Mouse (Mus musculus) hindbrain, embryonic 10.5 days (tissue): ENCODE data around the gene Klhl29. TPM values are rescaled to one million over a fixed set of nuclear protein-coding genes. Genes with fewer than 3 reads are reported as not detected.

ENCODE experiments used
- DNase-seq: peaks from one replicate; pipeline ENCODE4 v3.0.0-alpha.2; 2017; ENCODE audit warnings: low spot score
- H3K27ac ChIP-seq: fragments of 300-500 bp; sonication (generic); 2 replicates; pipeline ENCODE4 v1.5.1; 2016; ENCODE audit warnings: mild to moderate bottlenecking, moderate library complexity
- H3K27me3 ChIP-seq: fragments of 300-500 bp; sonication (generic); 2 replicates; pipeline ENCODE4 v1.6.1; 2016; ENCODE audit warnings: mild to moderate bottlenecking; ENCODE audit not compliant: poor library complexity, insufficient read depth, severe bottlenecking
- H3K36me3 ChIP-seq: fragments of 300-500 bp; sonication (generic); 2 replicates; pipeline ENCODE4 v1.6.1; 2016; ENCODE audit warnings: mild to moderate bottlenecking, moderate library complexity
- H3K4me1 ChIP-seq: fragments of 300-500 bp; sonication (generic); replicated peaks from 2 replicates; pipeline ENCODE4 v1.6.1; 2016; ENCODE audit warnings: mild to moderate bottlenecking
- H3K4me3 ChIP-seq: fragments of 300-500 bp; sonication (generic); 2 replicates; pipeline ENCODE4 v1.5.1; 2016; ENCODE audit warnings: mild to moderate bottlenecking, moderate library complexity
- H3K9me3 ChIP-seq: fragments of 300-500 bp; sonication (generic); 2 replicates; pipeline ENCODE4 v1.6.1; 2016; ENCODE audit warnings: mild to moderate bottlenecking, moderate library complexity
- WGBS: fragments of 180-500 bp; shearing (Covaris S2); methylation state at CpG from one replicate; pipeline ENCODE4 v1.1.7; 2016; 5-methylcytosine and 5-hydroxymethylcytosine counted together
- polyA plus RNA-seq: library from polyadenylated mRNA; unstranded; fragments of >200 nt; fragmentation: Nextera tagmentation; extraction: Ambion mirVana; gene quantifications from 2 replicates; pipeline ENCODE4 v1.2.1, GENCODE M21; 2016

Gene Klhl29
- polyA plus RNA-seq, 1 experiment from 2014 or later = 1.8 TPM

- Histone ChIP-seq H3K36me3 (no peaks in the 10 kb centered on the region), H3K27me3 (no peaks in the 10 kb centered on the region), H3K9me3 (no peaks in the 10 kb centered on the region), H3K4me1 (no peaks in the 10 kb centered on the region), H3K4me3 (no peak overlapping the region), H3K27ac (no peak overlapping the region)
- 86% methylated on average over 5 of the region's 5 CpGs for WGBS
- no peak for DNase-seq
Observed at GRCm38 (mm10) chr12:5157931-5158481, 217.5 kb downstream of the Klhl29 start.

GRCm38 (mm10) chr12:5157021-5157681 lies 218.3 kb downstream of the Klhl29 start:
- no peak overlapping the region for H3K4me3 ChIP-seq
- 86% methylated on average over 6 of the region's 6 CpGs for WGBS
- no peaks in the 10 kb centered on the region for H3K9me3 ChIP-seq
- no peak overlapping the region for H3K27ac ChIP-seq
- 0 out of 2 replicates have a peak, but pooled peaks cover 2% of the 10 kb centered on the region for H3K4me1 ChIP-seq
- no peaks in the 10 kb centered on the region for H3K36me3 ChIP-seq
- DNase-seq = no peak
- no peaks in the 10 kb centered on the region for H3K27me3 ChIP-seq

DNA sequence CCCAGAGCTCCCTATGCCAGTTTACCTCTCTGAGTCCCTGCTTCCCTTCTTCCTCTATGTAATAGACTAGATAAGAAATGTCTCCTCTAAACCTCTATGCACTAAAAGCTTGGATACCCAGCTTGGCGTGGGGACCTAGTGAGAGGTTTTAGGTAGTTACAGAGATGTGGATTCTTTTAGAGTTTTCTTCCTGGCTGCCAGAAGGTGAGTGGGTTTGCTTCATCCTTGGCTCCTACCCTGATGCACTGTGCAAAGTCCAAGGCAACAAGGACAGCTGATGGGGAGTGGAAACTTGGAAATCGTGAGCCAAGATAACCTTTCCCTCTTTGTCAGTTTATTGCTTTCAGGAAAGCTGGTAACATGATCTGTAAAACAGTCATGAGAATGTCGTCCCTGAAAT lies 220.3 kb downstream of the Klhl29 start:
- WGBS = 85% methylated on average over 3 of the region's 3 CpGs
- Histone ChIP-seq H3K36me3 (no peaks in the 10 kb centered on the region), H3K4me1 (peaks cover 15% of the 10 kb centered on the region), H3K9me3 (no peaks in the 10 kb centered on the region), H3K27ac (no peak overlapping the region), H3K27me3 (no peaks in the 10 kb centered on the region), H3K4me3 (no peak overlapping the region)
- no peak for DNase-seq

DNA sequence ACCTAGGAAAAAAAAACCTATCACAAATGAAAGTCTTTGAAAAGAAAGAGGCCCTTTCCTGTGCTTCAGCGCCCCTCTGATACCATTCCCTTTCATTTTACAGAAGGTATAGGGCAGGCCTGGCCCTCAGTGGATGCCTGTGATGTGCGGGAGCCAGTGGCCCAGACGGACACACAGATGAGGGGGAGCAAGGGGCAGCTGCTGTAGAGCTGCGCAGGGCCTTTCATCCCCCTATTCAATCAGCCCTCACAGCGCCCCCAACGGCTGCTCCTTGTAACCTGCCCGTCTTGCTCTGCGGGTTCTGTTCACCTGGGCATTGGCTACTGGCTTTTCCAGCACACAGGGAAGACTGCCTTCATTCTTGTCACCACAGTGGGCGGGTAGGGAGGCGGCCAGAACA lies 223.6 kb downstream of the Klhl29 start:
- DNase-seq = peak; percentile 44
- Histone ChIP-seq H3K36me3 (no peaks in the 10 kb centered on the region), H3K27me3 (no peaks in the 10 kb centered on the region), H3K4me1 (peaks cover 15% of the 10 kb centered on the region), H3K4me3 (no peak overlapping the region), H3K27ac (no peak overlapping the region), H3K9me3 (no peaks in the 10 kb centered on the region)
- 15% methylated on average over 10 of the region's 10 CpGs for WGBS

- WGBS = 83% methylated on average over 5 of the region's 5 CpGs
- Histone ChIP-seq H3K4me3 (no peak overlapping the region), H3K27ac (no peak overlapping the region), H3K27me3 (no peaks in the 10 kb centered on the region), H3K36me3 (no peaks in the 10 kb centered on the region), H3K4me1 (peaks cover 39% of the 10 kb centered on the region), H3K9me3 (no peaks in the 10 kb centered on the region)
- no peak for DNase-seq
Observed at GRCm38 (mm10) chr12:5147346-5148035, 228.0 kb downstream of the Klhl29 start.

- WGBS = 36% methylated on average over 5 of the region's 5 CpGs
- Histone ChIP-seq H3K36me3 (peaks cover 5% of the 10 kb centered on the region; the same call in 1 of the 2 replicates), H3K4me3 (no peak overlapping the region), H3K9me3 (no peaks in the 10 kb centered on the region), H3K27me3 (no peaks in the 10 kb centered on the region), H3K27ac (peak overlapping the region; percentile 62), H3K4me1 (peaks cover 28% of the 10 kb centered on the region)
- DNase-seq = no peak
Observed at GRCm38 (mm10) chr12:5143903-5144781, 231.3 kb downstream of the Klhl29 start.

GRCm38 (mm10) chr12:5143224-5143623 lies 232.3 kb downstream of the Klhl29 start:
- Histone ChIP-seq H3K4me1 (peaks cover 37% of the 10 kb centered on the region), H3K27me3 (no peaks in the 10 kb centered on the region), H3K4me3 (no peak overlapping the region), H3K9me3 (no peaks in the 10 kb centered on the region), H3K27ac (peak overlapping the region; percentile 74), H3K36me3 (peaks cover 5% of the 10 kb centered on the region; the same call in 1 of the 2 replicates)
- no peak for DNase-seq
- 75% methylated on average over 5 of the region's 5 CpGs for WGBS

- no peak overlapping the region for H3K4me3 ChIP-seq
- WGBS = 3% methylated on average over 3 of the region's 3 CpGs
- no peak overlapping the region for H3K27ac ChIP-seq
- peak; percentile 87 for DNase-seq
- peaks cover 5% of the 10 kb centered on the region; the same call in 1 of the 2 replicates for H3K36me3 ChIP-seq
- no peaks in the 10 kb centered on the region for H3K9me3 ChIP-seq
- peaks cover 37% of the 10 kb centered on the region for H3K4me1 ChIP-seq
- H3K27me3 ChIP-seq = no peaks in the 10 kb centered on the region
Observed at GRCm38 (mm10) chr12:5142776-5143175, 232.7 kb downstream of the Klhl29 start.

- Histone ChIP-seq H3K4me1 (peaks cover 37% of the 10 kb centered on the region), H3K9me3 (no peaks in the 10 kb centered on the region), H3K36me3 (peaks cover 10% of the 10 kb centered on the region; the same call in 1 of the 2 replicates), H3K27ac (no peak overlapping the region), H3K4me3 (no peak overlapping the region), H3K27me3 (no peaks in the 10 kb centered on the region)
- DNase-seq = no peak
- 74% methylated on average over 4 of the region's 4 CpGs for WGBS
Observed at GRCm38 (mm10) chr12:5141040-5141439, 234.4 kb downstream of the Klhl29 start.

GRCm38 (mm10) chr12:5139302-5139701 lies 236.2 kb downstream of the Klhl29 start:
- 84% methylated on average over 4 of the region's 4 CpGs for WGBS
- DNase-seq = no peak
- peaks cover 31% of the 10 kb centered on the region for H3K4me1 ChIP-seq

DNA sequence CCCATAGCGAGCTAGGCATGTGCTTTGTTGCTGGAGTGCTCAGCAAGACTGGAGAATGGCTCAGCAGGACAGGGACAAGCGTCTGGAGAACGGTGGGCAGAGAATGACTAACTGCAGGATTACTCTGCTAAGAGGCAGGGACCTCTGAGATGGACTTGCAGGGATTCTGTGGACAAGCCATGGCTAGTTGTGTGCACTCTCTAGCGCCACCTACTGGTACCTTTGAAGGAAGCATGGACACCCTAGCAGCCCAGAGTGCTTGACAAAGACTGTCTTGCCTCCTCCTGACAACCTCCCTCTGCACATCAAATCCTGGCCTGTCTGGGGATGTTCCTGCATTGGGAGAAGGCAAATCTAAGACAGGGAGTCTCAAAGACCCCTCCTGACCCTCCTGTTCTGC lies 239.2 kb downstream of the Klhl29 start:
- H3K9me3 ChIP-seq = no peaks in the 10 kb centered on the region
- H3K27ac ChIP-seq = peak overlapping the region; percentile 35; the same call in 1 of the 2 replicates
- H3K27me3 ChIP-seq = no peaks in the 10 kb centered on the region
- H3K4me1 ChIP-seq = peaks cover 10% of the 10 kb centered on the region
- peaks cover 10% of the 10 kb centered on the region; the same call in 1 of the 2 replicates for H3K36me3 ChIP-seq
- 27% methylated on average over 4 of the region's 4 CpGs for WGBS
- peak; percentile 73 for DNase-seq
- H3K4me3 ChIP-seq = no peak overlapping the region

More at GRCm38 (mm10) chr12:5139302-5139701, 236.2 kb downstream of the Klhl29 start:
- H3K27ac ChIP-seq = no peak overlapping the region
- no peaks in the 10 kb centered on the region for H3K9me3 ChIP-seq
- peaks cover 10% of the 10 kb centered on the region; the same call in 1 of the 2 replicates for H3K36me3 ChIP-seq
- H3K4me3 ChIP-seq = no peak overlapping the region
- no peaks in the 10 kb centered on the region for H3K27me3 ChIP-seq

DNA sequence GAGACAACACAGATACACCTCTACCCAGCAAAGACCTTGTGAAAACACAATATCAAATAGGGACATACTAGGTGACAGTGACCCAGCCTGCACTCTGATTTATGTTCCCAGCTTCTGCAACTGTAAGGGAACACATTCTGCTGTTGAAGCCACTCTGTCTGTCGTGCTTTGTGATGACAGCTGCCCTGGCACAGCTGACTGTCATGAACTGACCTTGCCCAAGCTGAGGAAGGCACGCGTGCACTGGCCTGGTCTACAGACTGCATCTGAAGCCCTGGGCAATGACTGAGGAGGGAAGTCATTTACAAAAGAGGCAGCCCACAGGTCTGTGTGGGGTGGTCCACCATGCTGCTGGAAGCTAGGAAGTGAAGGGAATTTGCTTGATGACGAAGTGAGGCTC lies 246.3 kb downstream of the Klhl29 start:
- no peaks in the 10 kb centered on the region for H3K9me3 ChIP-seq
- H3K36me3 ChIP-seq = peaks cover 3% of the 10 kb centered on the region; the same call in 1 of the 2 replicates
- H3K4me1 ChIP-seq = no peaks in the 10 kb centered on the region
- no peak overlapping the region for H3K4me3 ChIP-seq
- no peaks in the 10 kb centered on the region for H3K27me3 ChIP-seq
- no peak overlapping the region for H3K27ac ChIP-seq
- DNase-seq = no peak
- WGBS = 90% methylated on average over 4 of the region's 4 CpGs
